Mouse (Mus musculus): Measurements from ENCODE around the gene St3gal3. TPM values are rescaled to one million over a fixed set of nuclear protein-coding genes. Genes with fewer than 3 reads are reported as not detected.

The St3gal3 gene
- polyA plus RNA-seq, 1 experiment from 2014 or later = 5.2 TPM

DNA sequence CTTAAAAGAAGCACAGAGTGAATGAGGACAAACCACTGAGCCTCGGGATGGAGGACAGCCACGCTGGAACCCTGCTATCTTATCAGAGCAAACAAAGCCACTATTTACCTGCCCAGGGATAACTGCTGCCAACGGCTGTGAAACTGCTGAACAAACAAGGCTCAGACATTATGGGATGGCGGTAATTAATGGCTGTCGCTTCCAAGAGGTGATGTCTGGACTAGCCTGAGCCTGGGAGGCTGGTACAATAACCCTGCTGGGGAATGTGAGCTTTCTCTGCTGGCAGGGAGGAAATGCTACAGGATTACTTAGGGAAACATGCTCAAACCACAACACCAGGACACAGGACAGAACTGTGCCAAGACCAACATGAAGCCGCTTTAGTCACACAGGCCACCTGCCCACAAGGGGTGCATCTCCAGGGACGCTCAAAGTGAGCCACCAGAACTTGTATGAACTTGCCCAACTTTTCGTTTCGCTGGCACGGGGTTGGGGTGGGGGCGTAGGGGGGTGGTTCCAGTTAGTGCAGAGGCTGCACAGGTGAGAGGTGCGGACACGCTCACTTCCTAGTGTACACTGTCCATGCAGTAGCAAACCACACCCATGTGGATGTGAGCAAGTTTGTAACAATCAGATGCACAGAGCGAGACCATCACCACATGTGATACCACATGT is 11.5 kb downstream of the St3gal3 start:
- WGBS (ENCODE audit: insufficient replicate concordance) = 77% methylated on average over 14 of the region's 14 CpGs
- H3K4me3 ChIP-seq (ENCODE audit: low read depth, low read length) = no peak overlapping the region
- H3K9me3 ChIP-seq (replicated peaks; ENCODE audit: control insufficient read depth, low read length) = no peaks in the 10 kb centered on the region
- no peaks in the 10 kb centered on the region for H3K27me3 ChIP-seq (ENCODE audit: control insufficient read depth, insufficient read depth, low read length)
- no peak for ATAC-seq (replicated peaks; ENCODE audit: insufficient number of reproducible peaks, low FRiP score, low TSS enrichment)
- no peak overlapping the region for H3K9ac ChIP-seq (ENCODE audit: low read depth, low read length)
- no peak overlapping the region for H3K4me2 ChIP-seq
- H3K27ac ChIP-seq (ENCODE audit: low read depth, low read length) = no peak overlapping the region
- no peaks in the 10 kb centered on the region for H3K36me3 ChIP-seq (ENCODE audit: control insufficient read depth, insufficient read depth, low read length)
- no peaks in the 10 kb centered on the region for H3K4me1 ChIP-seq (ENCODE audit: control insufficient read depth, insufficient read depth, low read length)

DNA sequence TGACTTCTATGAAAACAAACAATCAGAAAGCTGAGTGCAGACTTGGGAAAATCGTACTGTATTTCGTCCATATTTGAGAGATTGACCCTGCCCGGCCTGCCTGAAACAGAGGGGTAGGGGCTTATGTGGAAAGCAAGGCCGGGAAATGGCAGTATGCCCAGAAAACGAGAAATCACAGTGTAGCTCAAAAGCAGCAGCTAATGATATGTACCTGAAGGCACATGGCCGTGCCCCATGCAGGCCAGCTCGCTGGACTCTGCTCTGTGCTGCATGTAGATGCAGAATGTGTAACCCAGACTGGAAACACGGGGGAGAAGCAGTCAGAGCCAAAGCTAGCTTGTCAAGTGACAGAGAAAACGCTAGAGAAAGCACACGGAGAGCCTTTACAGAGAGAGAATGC is 12.6 kb downstream of the St3gal3 start:
- no peak for ATAC-seq (replicated peaks; ENCODE audit: insufficient number of reproducible peaks, low FRiP score, low TSS enrichment)
- H3K4me1 ChIP-seq (ENCODE audit: control insufficient read depth, insufficient read depth, low read length) = no peaks in the 10 kb centered on the region
- H3K27ac ChIP-seq (ENCODE audit: low read depth, low read length) = no peak overlapping the region
- H3K36me3 ChIP-seq (ENCODE audit: control insufficient read depth, insufficient read depth, low read length) = no peaks in the 10 kb centered on the region
- H3K27me3 ChIP-seq (ENCODE audit: control insufficient read depth, insufficient read depth, low read length) = no peaks in the 10 kb centered on the region
- 81% methylated on average over 10 of the region's 10 CpGs for WGBS (ENCODE audit: insufficient replicate concordance)
- no peak overlapping the region for H3K9ac ChIP-seq (ENCODE audit: low read depth, low read length)
- H3K4me3 ChIP-seq (ENCODE audit: low read depth, low read length) = no peak overlapping the region
- no peaks in the 10 kb centered on the region for H3K9me3 ChIP-seq (replicated peaks; ENCODE audit: control insufficient read depth, low read length)
- no peak overlapping the region for H3K4me2 ChIP-seq

DNA sequence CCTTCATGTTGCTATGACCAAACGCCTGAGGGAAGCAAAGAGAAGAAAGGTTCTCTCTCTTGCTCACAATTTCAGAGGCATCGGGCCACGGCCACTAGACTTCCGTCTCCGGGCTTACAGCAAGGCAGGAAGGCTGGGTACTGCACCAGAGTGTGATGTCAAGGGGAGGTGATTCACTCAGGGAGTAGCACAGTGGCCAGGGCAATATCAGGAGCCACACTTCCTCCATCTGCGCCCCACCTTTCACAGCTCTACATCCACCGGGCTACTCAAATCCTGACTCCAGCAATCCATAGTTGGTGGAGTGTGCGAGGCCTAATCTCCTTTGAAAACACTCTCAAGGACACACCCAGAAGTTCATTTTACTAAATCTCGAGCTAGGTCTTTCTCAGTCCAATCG is 17.1 kb downstream of the St3gal3 start:
- Histone ChIP-seq H3K4me3 (ENCODE audit: low read depth, low read length) (no peak overlapping the region), H3K4me2 (no peak overlapping the region), H3K36me3 (ENCODE audit: control insufficient read depth, insufficient read depth, low read length) (no peaks in the 10 kb centered on the region), H3K27ac (ENCODE audit: low read depth, low read length) (no peak overlapping the region), H3K4me1 (ENCODE audit: control insufficient read depth, insufficient read depth, low read length) (peaks cover 4% of the 10 kb centered on the region; the same call in 1 of the 2 replicates), H3K27me3 (ENCODE audit: control insufficient read depth, insufficient read depth, low read length) (no peaks in the 10 kb centered on the region), H3K9me3 (replicated peaks; ENCODE audit: control insufficient read depth, low read length) (no peaks in the 10 kb centered on the region), H3K9ac (ENCODE audit: low read depth, low read length) (no peak overlapping the region)
- no peak for ATAC-seq (replicated peaks; ENCODE audit: insufficient number of reproducible peaks, low FRiP score, low TSS enrichment)
- WGBS (ENCODE audit: insufficient replicate concordance) = 87% methylated on average over 10 of the region's 10 CpGs

DNA sequence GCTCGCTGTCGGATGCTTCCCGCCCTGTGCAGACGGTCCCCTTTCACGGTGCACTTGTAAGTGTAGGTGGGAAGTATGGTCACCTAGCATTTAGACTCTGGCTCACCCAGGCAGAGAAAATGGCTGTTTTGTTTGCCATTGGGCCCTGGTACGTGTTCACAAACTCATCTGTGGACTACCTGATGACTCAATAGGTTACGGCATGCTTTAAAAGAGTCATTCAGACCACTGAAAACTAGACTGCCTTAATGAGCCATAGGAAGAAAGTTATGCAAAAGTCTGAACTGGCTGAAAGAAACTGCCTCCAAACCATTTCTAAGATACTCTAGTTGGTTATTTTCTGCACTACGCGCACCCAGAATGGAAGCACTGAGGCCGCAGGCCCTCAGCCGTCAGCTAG is 18.6 kb downstream of the St3gal3 start:
- no peak overlapping the region for H3K4me3 ChIP-seq (ENCODE audit: low read depth, low read length)
- no peaks in the 10 kb centered on the region for H3K27me3 ChIP-seq (ENCODE audit: control insufficient read depth, insufficient read depth, low read length)
- H3K4me1 ChIP-seq (ENCODE audit: control insufficient read depth, insufficient read depth, low read length) = peaks cover 6% of the 10 kb centered on the region; the same call in 1 of the 2 replicates
- H3K4me2 ChIP-seq = no peak overlapping the region
- no peaks in the 10 kb centered on the region for H3K36me3 ChIP-seq (ENCODE audit: control insufficient read depth, insufficient read depth, low read length)
- no peak overlapping the region for H3K9ac ChIP-seq (ENCODE audit: low read depth, low read length)
- 88% methylated on average over 11 of the region's 11 CpGs for WGBS (ENCODE audit: insufficient replicate concordance)
- no peaks in the 10 kb centered on the region for H3K9me3 ChIP-seq (replicated peaks; ENCODE audit: control insufficient read depth, low read length)
- H3K27ac ChIP-seq (ENCODE audit: low read depth, low read length) = no peak overlapping the region
- ATAC-seq (replicated peaks; ENCODE audit: insufficient number of reproducible peaks, low FRiP score, low TSS enrichment) = no peak

DNA sequence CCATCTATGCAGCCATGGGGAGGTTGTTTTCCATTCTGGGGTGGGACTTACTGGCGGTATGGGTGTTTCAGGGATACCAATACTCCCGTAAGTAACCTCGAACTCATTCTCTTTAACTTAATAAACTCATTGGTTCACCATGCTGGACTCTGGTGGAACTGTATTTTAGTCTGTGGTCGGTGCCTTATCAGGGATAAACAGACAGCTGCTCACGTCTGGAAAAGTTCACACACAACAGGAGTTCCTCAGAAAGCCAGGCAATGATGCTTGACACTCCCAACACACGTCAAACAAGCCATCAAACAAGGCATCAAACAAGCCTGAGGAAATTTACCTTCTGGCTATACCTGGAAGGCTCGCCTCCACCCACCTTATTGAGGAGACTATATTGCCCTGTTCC is 19.6 kb downstream of the St3gal3 start:
- no peak overlapping the region for H3K4me2 ChIP-seq
- H3K36me3 ChIP-seq (ENCODE audit: control insufficient read depth, insufficient read depth, low read length) = no peaks in the 10 kb centered on the region
- ATAC-seq (replicated peaks; ENCODE audit: insufficient number of reproducible peaks, low FRiP score, low TSS enrichment) = no peak
- no peaks in the 10 kb centered on the region for H3K9me3 ChIP-seq (replicated peaks; ENCODE audit: control insufficient read depth, low read length)
- no peak overlapping the region for H3K4me3 ChIP-seq (ENCODE audit: low read depth, low read length)
- H3K9ac ChIP-seq (ENCODE audit: low read depth, low read length) = no peak overlapping the region
- H3K4me1 ChIP-seq (ENCODE audit: control insufficient read depth, insufficient read depth, low read length) = peaks cover 6% of the 10 kb centered on the region; the same call in 1 of the 2 replicates
- H3K27ac ChIP-seq (ENCODE audit: low read depth, low read length) = no peak overlapping the region
- 72% methylated on average over 7 of the region's 7 CpGs for WGBS (ENCODE audit: insufficient replicate concordance)
- H3K27me3 ChIP-seq (ENCODE audit: control insufficient read depth, insufficient read depth, low read length) = no peaks in the 10 kb centered on the region

DNA sequence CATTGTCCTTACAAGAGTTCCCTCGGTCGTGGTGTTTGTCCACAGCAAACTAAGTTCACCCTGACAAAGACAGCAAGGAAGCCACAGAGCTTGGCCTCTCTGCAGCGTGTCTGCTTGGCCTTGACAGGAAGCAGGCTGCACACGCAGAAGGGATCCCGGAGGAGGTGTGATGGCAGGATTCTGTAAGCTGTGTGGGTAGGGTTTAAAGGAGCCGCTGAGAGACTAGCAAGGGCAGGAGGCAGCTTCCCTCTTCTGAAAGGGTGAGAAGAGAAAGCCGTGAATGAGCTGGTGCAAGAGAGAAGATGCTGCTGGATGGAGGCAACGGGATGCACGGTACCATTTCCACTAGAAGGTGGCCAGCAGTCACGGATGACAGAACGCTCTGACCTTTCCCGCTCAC is 22.1 kb downstream of the St3gal3 start:
- H3K4me1 ChIP-seq (ENCODE audit: control insufficient read depth, insufficient read depth, low read length) = peaks cover 20% of the 10 kb centered on the region
- no peaks in the 10 kb centered on the region for H3K9me3 ChIP-seq (replicated peaks; ENCODE audit: control insufficient read depth, low read length)
- H3K27me3 ChIP-seq (ENCODE audit: control insufficient read depth, insufficient read depth, low read length) = no peaks in the 10 kb centered on the region
- WGBS (ENCODE audit: insufficient replicate concordance) = 66% methylated on average over 12 of the region's 12 CpGs
- no peak overlapping the region for H3K4me3 ChIP-seq (ENCODE audit: low read depth, low read length)
- ATAC-seq (replicated peaks; ENCODE audit: insufficient number of reproducible peaks, low FRiP score, low TSS enrichment) = 0 out of 2 replicates have a peak, but pooled peaks have one; percentile 14
- H3K9ac ChIP-seq (ENCODE audit: low read depth, low read length) = no peak overlapping the region
- no peak overlapping the region for H3K4me2 ChIP-seq
- H3K36me3 ChIP-seq (ENCODE audit: control insufficient read depth, insufficient read depth, low read length) = no peaks in the 10 kb centered on the region
- H3K27ac ChIP-seq (ENCODE audit: low read depth, low read length) = no peak overlapping the region

DNA sequence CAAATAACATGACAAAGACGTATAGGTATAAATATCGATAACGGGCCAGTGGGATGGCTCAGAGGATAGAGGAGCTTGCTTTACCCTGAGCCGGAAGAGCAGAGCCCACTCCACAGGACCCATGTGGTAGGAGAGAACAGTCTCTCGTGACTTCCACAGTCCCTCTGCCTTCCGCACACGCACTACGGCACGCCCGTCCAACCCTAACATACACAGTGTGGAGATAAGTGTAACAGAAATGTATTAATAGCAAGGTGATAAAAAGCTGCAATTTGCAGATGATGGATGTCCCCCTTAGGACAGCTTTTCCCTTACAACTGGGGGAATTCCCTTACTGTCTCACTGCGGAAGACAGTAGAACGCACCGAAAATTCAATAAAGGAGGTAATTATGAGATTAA is 25.1 kb downstream of the St3gal3 start:
- no peak overlapping the region for H3K27ac ChIP-seq (ENCODE audit: low read depth, low read length)
- 61% methylated on average over 13 of the region's 13 CpGs for WGBS (ENCODE audit: insufficient replicate concordance)

DNA sequence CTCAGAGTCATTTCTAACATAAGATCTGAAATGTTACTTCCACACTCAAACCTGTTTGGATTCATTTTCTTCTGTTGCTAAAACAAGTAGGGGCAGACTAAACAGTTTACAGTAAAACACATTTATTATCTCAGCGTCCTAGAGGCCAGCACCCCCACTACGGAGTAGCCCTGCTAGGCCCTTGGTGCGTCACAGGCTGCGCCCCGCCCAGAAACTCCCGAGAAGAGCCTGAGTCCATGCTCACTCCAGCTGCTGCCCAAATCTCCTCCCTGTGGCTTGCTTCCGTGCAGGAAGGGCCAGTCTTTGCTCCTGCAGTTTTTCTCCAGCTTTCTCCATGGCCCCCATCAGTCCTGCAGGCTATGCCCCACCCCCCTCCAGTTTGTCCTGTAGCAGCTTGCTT is 25.9 kb downstream of the St3gal3 start:
- Histone ChIP-seq H3K9ac (ENCODE audit: low read depth, low read length) (no peak overlapping the region), H3K27me3 (ENCODE audit: control insufficient read depth, insufficient read depth, low read length) (no peaks in the 10 kb centered on the region), H3K9me3 (replicated peaks; ENCODE audit: control insufficient read depth, low read length) (no peaks in the 10 kb centered on the region), H3K36me3 (ENCODE audit: control insufficient read depth, insufficient read depth, low read length) (no peaks in the 10 kb centered on the region), H3K27ac (ENCODE audit: low read depth, low read length) (no peak overlapping the region), H3K4me3 (ENCODE audit: low read depth, low read length) (no peak overlapping the region), H3K4me1 (ENCODE audit: control insufficient read depth, insufficient read depth, low read length) (peaks cover 20% of the 10 kb centered on the region), H3K4me2 (no peak overlapping the region)
- 57% methylated on average over 7 of the region's 7 CpGs for WGBS (ENCODE audit: insufficient replicate concordance)
- no peak for ATAC-seq (replicated peaks; ENCODE audit: insufficient number of reproducible peaks, low FRiP score, low TSS enrichment)

More for the DNA sequence above, 25.1 kb downstream of the St3gal3 start:
- Histone ChIP-seq H3K4me1 (ENCODE audit: control insufficient read depth, insufficient read depth, low read length) (peaks cover 20% of the 10 kb centered on the region), H3K27me3 (ENCODE audit: control insufficient read depth, insufficient read depth, low read length) (no peaks in the 10 kb centered on the region), H3K4me3 (ENCODE audit: low read depth, low read length) (no peak overlapping the region), H3K4me2 (no peak overlapping the region), H3K36me3 (ENCODE audit: control insufficient read depth, insufficient read depth, low read length) (no peaks in the 10 kb centered on the region), H3K9ac (ENCODE audit: low read depth, low read length) (no peak overlapping the region), H3K9me3 (replicated peaks; ENCODE audit: control insufficient read depth, low read length) (no peaks in the 10 kb centered on the region)
- ATAC-seq (replicated peaks; ENCODE audit: insufficient number of reproducible peaks, low FRiP score, low TSS enrichment) = no peak

Data from heart, embryonic 11.5 days (tissue).